10 mouse cellular contexts compared by ENCODE assay signal in genomic region chr6:100146360-100146935, GRCm38 (mm10).
DNase-seq lines count a peak whose midpoint lies in the region; ATAC-seq lines count a peak whose summit lies in the region.
"Had no signal": no experiment of that assay in that cellular context is flagged by ENCODE, and none has a peak within 500 bp of the region (broad histone marks: within the 10 kb centered on the region; RNA-seq: fewer than 3 reads in every experiment).

No protein-coding gene starts in this region.

- H3K4me1 ChIP-seq in forebrain, embryonic 14.5 days (ENCODE audit: control insufficient read depth, insufficient read depth, low read length), result peaks cover 30% of the 10 kb centered on the region
- H3K4me1 ChIP-seq in forebrain, embryonic 10.5 days, result peaks cover 46% of the 10 kb centered on the region

- no peak for ATAC-seq in forebrain, embryonic 14.5 days
- ATAC-seq: liver, postnatal 0 days had no signal

- H3K4me3 ChIP-seq in forebrain, embryonic 14.5 days (ENCODE audit: low read depth, low read length), result no peak overlapping the region
- no peak overlapping the region for H3K4me3 ChIP-seq in forebrain, embryonic 10.5 days

- H3K9ac ChIP-seq in forebrain, embryonic 14.5 days (ENCODE audit: low read length), result no peak overlapping the region
- H3K9ac ChIP-seq: liver, postnatal 0 days had no signal

- DNase-seq in forebrain, embryonic 14.5 days (ENCODE audit: low spot score), result peak; percentile 66
- no peak for DNase-seq in forebrain, embryonic 10.5 days (ENCODE audit: extremely low spot score, low spot score)
- peak; percentile 52 for DNase-seq in left cerebral cortex, postnatal 4 days
- no peak for DNase-seq in left cerebral cortex, postnatal 14 days (ENCODE audit: low spot score in 2 of 2)
- DNase-seq in NIH3T3 (ENCODE audit: low read depth), result peak; percentile 53
- DNase-seq in gastrocnemius, postnatal 36 days, result peak; percentile 39 to 49
- no peak for DNase-seq in thymus, adult 18-20 months
- no peak for DNase-seq in urinary bladder, postnatal 14 days (ENCODE audit: low spot score)
- DNase-seq: layer of hippocampus, postnatal 36 days; liver, postnatal 0 days had no signal

- H3K27me3 ChIP-seq in forebrain, embryonic 14.5 days (replicated peaks; ENCODE audit: control insufficient read depth, insufficient read depth, low read length), result no peaks in the 10 kb centered on the region
- H3K27me3 ChIP-seq in forebrain, embryonic 10.5 days (ENCODE audit: poor library complexity, severe bottlenecking), result peaks cover 91% of the 10 kb centered on the region

- intact Hi-C loops in left cerebral cortex, postnatal 4 days (cut with DNase I), result no loop called here
- intact Hi-C loops in left cerebral cortex, postnatal 14 days (cut with DNase I), result no loop called here
- intact Hi-C loops in gastrocnemius, postnatal 36 days (cut with DNase I), result loop anchor here (10.0 kb wide), 1 partner anchor 242 kb away; no protein-coding TSS in a partner anchor

- H3K9me3 ChIP-seq in forebrain, embryonic 14.5 days (replicated peaks; ENCODE audit: control insufficient read depth, low read length), result no peaks in the 10 kb centered on the region
- H3K9me3 ChIP-seq in forebrain, embryonic 10.5 days, result no peaks in the 10 kb centered on the region

- WGBS in forebrain, embryonic 14.5 days, result 38% methylated on average over 5 of the region's 5 CpGs
- 57% methylated on average over 5 of the region's 5 CpGs for WGBS in forebrain, embryonic 10.5 days

- no peak overlapping the region for H3K4me2 ChIP-seq in forebrain, embryonic 14.5 days (ENCODE audit: low read length)

- H3K27ac ChIP-seq in forebrain, embryonic 14.5 days (ENCODE audit: low read depth, low read length), result no peak overlapping the region
- H3K27ac ChIP-seq in forebrain, embryonic 10.5 days, result no peak overlapping the region

- no peaks in the 10 kb centered on the region for H3K36me3 ChIP-seq in forebrain, embryonic 14.5 days (ENCODE audit: control insufficient read depth, insufficient read depth, low read length)
- no peaks in the 10 kb centered on the region for H3K36me3 ChIP-seq in forebrain, embryonic 10.5 days (replicated peaks)

Comparison
In these comparisons a context has a peak if more than half of its experiments do, and no peak if none do; other contexts are left out.
1. DNase-seq: peak in forebrain, embryonic 14.5 days (single experiment), left cerebral cortex, postnatal 4 days (single experiment), NIH3T3 (single experiment) and gastrocnemius, postnatal 36 days (2 of 2); none in forebrain, embryonic 10.5 days (single experiment), left cerebral cortex, postnatal 14 days (0 of 2), thymus, adult 18-20 months (0 of 2) and urinary bladder, postnatal 14 days (single experiment).